Mouse (Mus musculus): ENCODE results near the gene Tada2b.

Gene Tada2b

GRCm38 (mm10) chr5:36480398-36480797, 3.7 kb downstream of the Tada2b start:
- DNase-seq (ENCODE audit: low spot score) = no peak

- no peak for DNase-seq (ENCODE audit: low spot score)
Measured at GRCm38 (mm10) chr5:36479735-36480134, 4.3 kb downstream of the Tada2b start.

GRCm38 (mm10) chr5:36478540-36479420, 5.3 kb downstream of the Tada2b start:
- DNase-seq (ENCODE audit: low spot score) = no peak

- DNase-seq (ENCODE audit: low spot score) = no peak
Measured at GRCm38 (mm10) chr5:36477486-36477885, 6.6 kb downstream of the Tada2b start.

- DNase-seq (ENCODE audit: low spot score) = peak; percentile 47
Measured at GRCm38 (mm10) chr5:36474283-36474682, 9.8 kb downstream of the Tada2b start.

GRCm38 (mm10) chr5:36472876-36473655, 11.0 kb downstream of the Tada2b start:
- no peak for DNase-seq (ENCODE audit: low spot score)

GRCm38 (mm10) chr5:36471206-36471605, 12.9 kb downstream of the Tada2b start:
- no peak for DNase-seq (ENCODE audit: low spot score)

- DNase-seq (ENCODE audit: low spot score) = no peak
Measured at GRCm38 (mm10) chr5:36465889-36466288, 18.2 kb downstream of the Tada2b start.

- peak; percentile 94 for DNase-seq (ENCODE audit: low spot score)
Measured at GRCm38 (mm10) chr5:36464709-36465661, 19.1 kb downstream of the Tada2b start, which contains the start of gene Grpel1. TSS of gene Grpel1 (plus strand) at chr5:36464998.

- no peak for DNase-seq (ENCODE audit: low spot score)
Measured at GRCm38 (mm10) chr5:36463391-36463790, 20.7 kb downstream of the Tada2b start.

- peak; percentile 71 for DNase-seq (ENCODE audit: low spot score)
Measured at GRCm38 (mm10) chr5:36462810-36463209, 21.3 kb downstream of the Tada2b start.

- DNase-seq (ENCODE audit: low spot score) = no peak
Measured at GRCm38 (mm10) chr5:36461231-36461630, 22.9 kb downstream of the Tada2b start.

GRCm38 (mm10) chr5:36460712-36461111, 23.4 kb downstream of the Tada2b start:
- DNase-seq (ENCODE audit: low spot score) = no peak

- no peak for DNase-seq (ENCODE audit: low spot score)
Measured at GRCm38 (mm10) chr5:36458926-36459325, 25.2 kb downstream of the Tada2b start.

- DNase-seq (ENCODE audit: low spot score) = no peak
Measured at GRCm38 (mm10) chr5:36457706-36458105, 26.4 kb downstream of the Tada2b start.

- DNase-seq (ENCODE audit: low spot score) = no peak
Measured at GRCm38 (mm10) chr5:36452821-36453220, 31.3 kb downstream of the Tada2b start.

GRCm38 (mm10) chr5:36451872-36452389, 32.2 kb downstream of the Tada2b start:
- no peak for DNase-seq (ENCODE audit: low spot score)

- DNase-seq (ENCODE audit: low spot score) = no peak
Measured at GRCm38 (mm10) chr5:36451119-36451518, 33.0 kb downstream of the Tada2b start.

- no peak for DNase-seq (ENCODE audit: low spot score)
Measured at GRCm38 (mm10) chr5:36449710-36450358, 34.3 kb downstream of the Tada2b start.

GRCm38 (mm10) chr5:36447872-36448271, 36.2 kb downstream of the Tada2b start:
- no peak for DNase-seq (ENCODE audit: low spot score)

All from ovary, postnatal 14 days (tissue).